Comparison of ENCODE assay signal across 9 mouse cellular contexts in genomic region chr7:142894669-142895068, GRCm38 (mm10). TPM values are rescaled to one million over a fixed set of nuclear protein-coding genes. Genes with fewer than 3 reads are reported as not detected.
DNase-seq lines count a peak whose midpoint lies in the region; ATAC-seq and TF ChIP-seq lines count a peak whose summit lies in the region.
"Had no signal": no experiment of that assay in that cellular context is flagged by ENCODE, and none has a peak within 500 bp of the region (broad histone marks: within the 10 kb centered on the region; RNA-seq: fewer than 3 reads in every experiment).

No protein-coding gene starts in this region.

- H3K36me3 ChIP-seq in ES-Bruce4 (ENCODE audit: control insufficient read depth, insufficient read depth, low read length, poor library complexity, severe bottlenecking) = no peaks in the 10 kb centered on the region
- H3K36me3 ChIP-seq in heart, postnatal 0 days (replicated peaks; ENCODE audit: control insufficient read depth, insufficient read depth, low read length) = no peaks in the 10 kb centered on the region
- H3K36me3 ChIP-seq: liver, embryonic 15.5 days had no signal

- no peaks in the 10 kb centered on the region for H3K9me3 ChIP-seq in ES-Bruce4 (replicated peaks; ENCODE audit: control insufficient read depth, insufficient read depth, low read length, poor library complexity, severe bottlenecking)
- H3K9me3 ChIP-seq in heart, postnatal 0 days (replicated peaks; ENCODE audit: control insufficient read depth, low read length) = no peaks in the 10 kb centered on the region
- H3K9me3 ChIP-seq: liver, embryonic 15.5 days had no signal

- H3K9ac ChIP-seq in ES-Bruce4 (ENCODE audit: low read depth, poor library complexity, severe bottlenecking) = no peak overlapping the region
- no peak overlapping the region for H3K9ac ChIP-seq in heart, postnatal 0 days (replicated peaks; ENCODE audit: low read depth, low read length)
- H3K9ac ChIP-seq: liver, embryonic 15.5 days had no signal

- no peak for TF ChIP-seq EP300 in ES-Bruce4 (IDR thresholded peaks at IDR 0.05; ENCODE audit: insufficient read depth, low read depth, low read length)
- no peak for TF ChIP-seq EP300 in heart, postnatal 0 days (IDR thresholded peaks at IDR 0.05; ENCODE audit: low read depth)

- no peak for TF ChIP-seq POLR2A in ES-Bruce4 (IDR thresholded peaks at IDR 0.05; ENCODE audit: insufficient read depth, low read length)
- TF ChIP-seq POLR2A in brain, embryonic 14.5 days (IDR thresholded peaks at IDR 0.05; ENCODE audit: borderline replicate concordance, extremely low read depth, insufficient read depth, insufficient read length, poor library complexity, severe bottlenecking) = no peak

- no peak overlapping the region for H3K27ac ChIP-seq in ES-Bruce4 (ENCODE audit: insufficient read depth, low read length)
- no peak overlapping the region for H3K27ac ChIP-seq in heart, postnatal 0 days (ENCODE audit: low read depth)
- H3K27ac ChIP-seq: liver, embryonic 15.5 days had no signal

- H3K27me3 ChIP-seq in ES-Bruce4 (ENCODE audit: control insufficient read depth, insufficient read depth, low read length, poor library complexity, severe bottlenecking) = no peaks in the 10 kb centered on the region; the same call in 1 of the 2 replicates
- H3K27me3 ChIP-seq in heart, postnatal 0 days (ENCODE audit: control insufficient read depth, insufficient read depth, low read length) = peaks cover 58% of the 10 kb centered on the region

- H3K4me1 ChIP-seq in ES-Bruce4 (ENCODE audit: control insufficient read depth, insufficient read depth, low read length) = no peaks in the 10 kb centered on the region
- no peaks in the 10 kb centered on the region; the same call in 1 of the 2 replicates for H3K4me1 ChIP-seq in heart, postnatal 0 days (ENCODE audit: control insufficient read depth, insufficient read depth)
- H3K4me1 ChIP-seq: liver, embryonic 15.5 days had no signal

- ATAC-seq in heart, postnatal 0 days (ENCODE audit: insufficient read depth, low read depth) = peak; percentile 49; the same call in 1 of the 2 replicates

- 4% methylated on average over 3 of the region's 3 CpGs for WGBS in heart, postnatal 0 days

- TF ChIP-seq CTCF in ES-Bruce4 (IDR thresholded peaks at IDR 0.05; ENCODE audit: low read depth, low read length) = peak; percentile 76
- peak; percentile 98 for TF ChIP-seq CTCF in brain, embryonic 14.5 days (IDR thresholded peaks at IDR 0.05; ENCODE audit: borderline replicate concordance, extremely low read depth, insufficient read depth, insufficient read length)
- TF ChIP-seq CTCF in heart, postnatal 0 days (IDR thresholded peaks at IDR 0.05; ENCODE audit: low read depth) = peak; percentile 96

- no peak overlapping the region for H3K4me3 ChIP-seq in ES-Bruce4 (ENCODE audit: low read depth, low read length)
- H3K4me3 ChIP-seq in heart, postnatal 0 days (ENCODE audit: low read depth, low read length) = no peak overlapping the region
- H3K4me3 ChIP-seq: liver, embryonic 15.5 days had no signal

- no peak overlapping the region for H3K4me2 ChIP-seq in heart, postnatal 0 days (ENCODE audit: low read depth, low read length)
- H3K4me2 ChIP-seq: liver, embryonic 15.5 days had no signal

- DNase-seq in brain, embryonic 14.5 days (ENCODE audit: low read depth) = peak; percentile 94
- peak; percentile 71 for DNase-seq in fibroblast of lung, adult 2 months (ENCODE audit: low read depth)
- peak; percentile 87 for DNase-seq in heart, postnatal 0 days (ENCODE audit: low spot score)
- peak; percentile 84 for DNase-seq in layer of hippocampus, adult 11-12 months (ENCODE audit: low spot score)
- DNase-seq in lung, postnatal 10 days = peak; percentile 87
- DNase-seq in retina, embryonic 14.5 days (ENCODE audit: low spot score) = peak; percentile 97
- peak; percentile 74 for DNase-seq in thymus, postnatal 25 days

RNA-seq across cellular contexts. Expression of gene Th, which starts 36.3 kb away (rescaled TPM):
- not detected in 2 replicates for polyA plus RNA-seq in ES-Bruce4 (2011; ENCODE audit: insufficient read depth, insufficient read length, low read depth, missing spikeins)
- 14.8 and 17.9 TPM in 2 replicates for polyA plus RNA-seq in brain, embryonic 14.5 days (2012; rRNA removed)
- 0.15 TPM in 2 replicates for total RNA-seq in heart, postnatal 0 days (2014; rRNA removed; ENCODE audit: low replicate concordance)
- polyA plus RNA-seq in heart, postnatal 0 days (2015; fragmentation: Nextera tagmentation; extraction: Ambion mirVana) = 0.19 and 0.81 TPM in 2 replicates
